Mouse (Mus musculus) forebrain, embryonic 15.5 days (tissue): ENCODE results near the gene Olfr1316. TPM values are rescaled to one million over a fixed set of nuclear protein-coding genes. Genes with fewer than 3 reads are reported as not detected.

Source experiments
- ATAC-seq: fragments of 200-750 bp; cut with Nextera tagmentation; replicated peaks from 2 replicates; pipeline ENCODE4 v1.8.0; 2017; ENCODE audit warnings: mild to moderate bottlenecking, moderate TSS enrichment, moderate library complexity
- H3K27ac ChIP-seq: fragments of 300-500 bp; sonication (generic); replicated peaks from 2 replicates; pipeline ENCODE4 v1.5.1; 2015; ENCODE audit warnings: mild to moderate bottlenecking, inconsistent platforms
- H3K27me3 ChIP-seq: fragments of 300-500 bp; sonication (generic); 2 replicates; pipeline ENCODE4 v1.6.1; 2015; ENCODE audit warnings: inconsistent platforms
- H3K36me3 ChIP-seq: fragments of 300-500 bp; sonication (generic); 2 replicates; pipeline ENCODE4 v1.6.1; 2015; ENCODE audit warnings: mild to moderate bottlenecking, inconsistent platforms
- H3K4me1 ChIP-seq: fragments of 300-500 bp; sonication (generic); 2 replicates; pipeline ENCODE4 v1.6.1; 2015; ENCODE audit warnings: inconsistent platforms
- H3K4me2 ChIP-seq: fragments of 300-500 bp; sonication (generic); replicated peaks from 2 replicates; pipeline ENCODE4 v1.6.1; 2015; ENCODE audit warnings: mild to moderate bottlenecking, inconsistent platforms
- H3K4me3 ChIP-seq: fragments of 300-500 bp; sonication (generic); 2 replicates; pipeline ENCODE4 v1.5.1; 2015; ENCODE audit warnings: mild to moderate bottlenecking, inconsistent platforms
- H3K9ac ChIP-seq: fragments of 300-500 bp; sonication (generic); replicated peaks from 2 replicates; pipeline ENCODE4 v1.6.1; 2015; ENCODE audit warnings: mild to moderate bottlenecking, inconsistent platforms
- H3K9me3 ChIP-seq: fragments of 300-500 bp; sonication (generic); 2 replicates; pipeline ENCODE4 v1.6.1; 2016; ENCODE audit warnings: inconsistent platforms
- WGBS: fragments of 180-500 bp; shearing (Covaris S2); methylation state at CpG from one replicate; pipeline ENCODE4 v1.1.7; 2015; ENCODE audit warnings: mixed read lengths; 5-methylcytosine and 5-hydroxymethylcytosine counted together
- polyA plus RNA-seq: library from polyadenylated mRNA; unstranded; fragments of >200 nt; fragmentation: Nextera tagmentation; extraction: Ambion mirVana; gene quantifications from 2 replicates; pipeline ENCODE4 v1.2.1, GENCODE M21; 2015

The Olfr1316 gene
- not detected in 2 replicates for polyA plus RNA-seq

- ATAC-seq: no peak
- H3K9me3 ChIP-seq: no peaks in the 10 kb centered on the region
- H3K4me2 ChIP-seq: no peak within 1 kb of the TSS
- H3K27ac ChIP-seq: no peak within 1 kb of the TSS
- no peak within 1 kb of the TSS for H3K9ac ChIP-seq
- no peak within 1 kb of the TSS for H3K4me3 ChIP-seq
- no peaks in the 10 kb centered on the region for H3K27me3 ChIP-seq
- WGBS: 88% methylated on average over 2 of the region's 2 CpGs
- no peaks in the 10 kb centered on the region for H3K36me3 ChIP-seq
- H3K4me1 ChIP-seq: no peaks in the 10 kb centered on the region
These were observed at the start of gene Olfr1316 for GRCm38 (mm10) chr2:112134877-112135276. TSS of gene Olfr1316 (minus strand) at chr2:112134977.

GRCm38 (mm10) chr2:112153898-112154297, 19.1 kb upstream of the Olfr1316 start, which contains the start of gene Olfr1318:
TSS of gene Olfr1318 (plus strand) at chr2:112154198.
- H3K9me3 ChIP-seq: no peaks in the 10 kb centered on the region
- H3K36me3 ChIP-seq: no peaks in the 10 kb centered on the region
- no peaks in the 10 kb centered on the region for H3K4me1 ChIP-seq
- H3K27ac ChIP-seq: no peak within 1 kb of the TSS
- no peak within 1 kb of the TSS for H3K9ac ChIP-seq
- H3K27me3 ChIP-seq: no peaks in the 10 kb centered on the region
- no peak within 1 kb of the TSS for H3K4me2 ChIP-seq
- H3K4me3 ChIP-seq: no peak within 1 kb of the TSS
- ATAC-seq: no peak

GRCm38 (mm10) chr2:112140029-112140428, 5.3 kb upstream of the Olfr1316 start, which contains the start of gene Olfr1317:
TSS of gene Olfr1317 (plus strand) at chr2:112140329.
- whole genome bisulfite sequencing: 73% methylated on average over 2 of the region's 2 CpGs
- no peaks in the 10 kb centered on the region for H3K27me3 ChIP-seq
- H3K9ac ChIP-seq: no peak within 1 kb of the TSS
- no peak for ATAC-seq
- no peaks in the 10 kb centered on the region for H3K4me1 ChIP-seq
- H3K9me3 ChIP-seq: no peaks in the 10 kb centered on the region
- no peak within 1 kb of the TSS for H3K4me2 ChIP-seq
- no peak within 1 kb of the TSS for H3K27ac ChIP-seq
- H3K4me3 ChIP-seq: no peak within 1 kb of the TSS
- H3K36me3 ChIP-seq: no peaks in the 10 kb centered on the region

- no peak within 1 kb of the TSS for H3K9ac ChIP-seq
- no peak within 1 kb of the TSS for H3K27ac ChIP-seq
- no peaks in the 10 kb centered on the region for H3K4me1 ChIP-seq
- no peak within 1 kb of the TSS for H3K4me3 ChIP-seq
- H3K4me2 ChIP-seq: no peak within 1 kb of the TSS
- H3K9me3 ChIP-seq: no peaks in the 10 kb centered on the region
- no peaks in the 10 kb centered on the region for H3K27me3 ChIP-seq
- H3K36me3 ChIP-seq: no peaks in the 10 kb centered on the region
- ATAC-seq: no peak
- WGBS: 82% methylated on average over 1 of the region's 1 CpGs
These were observed 19.4 kb downstream of the Olfr1316 start, which contains the start of gene Olfr1315-ps1 for GRCm38 (mm10) chr2:112115340-112115739. TSS of gene Olfr1315-ps1 (minus strand) at chr2:112115440.

GRCm38 (mm10) chr2:112096681-112097080, 38.1 kb downstream of the Olfr1316 start, which contains the start of gene Olfr1314:
TSS of gene Olfr1314 (minus strand) at chr2:112096781.
- H3K4me2 ChIP-seq: no peak within 1 kb of the TSS
- H3K36me3 ChIP-seq: no peaks in the 10 kb centered on the region
- no peaks in the 10 kb centered on the region for H3K9me3 ChIP-seq
- no peak for ATAC-seq
- H3K27ac ChIP-seq: no peak within 1 kb of the TSS
- no peak within 1 kb of the TSS for H3K4me3 ChIP-seq
- H3K27me3 ChIP-seq: no peaks in the 10 kb centered on the region
- H3K4me1 ChIP-seq: no peaks in the 10 kb centered on the region
- H3K9ac ChIP-seq: no peak within 1 kb of the TSS

- no peak for ATAC-seq
- H3K4me2 ChIP-seq: no peak within 1 kb of the TSS
These were observed 57.0 kb downstream of the Olfr1316 start, which contains the start of gene Olfr1313 for GRCm38 (mm10) chr2:112077743-112078142. TSS of gene Olfr1313 (minus strand) at chr2:112077843.

More at GRCm38 (mm10) chr2:112077743-112078142, 57.0 kb downstream of the Olfr1316 start, which contains the start of gene Olfr1313:
- H3K27me3 ChIP-seq: no peaks in the 10 kb centered on the region
- no peak within 1 kb of the TSS for H3K27ac ChIP-seq
- H3K9me3 ChIP-seq: no peaks in the 10 kb centered on the region
- no peaks in the 10 kb centered on the region for H3K36me3 ChIP-seq
- no peak within 1 kb of the TSS for H3K9ac ChIP-seq
- no peaks in the 10 kb centered on the region for H3K4me1 ChIP-seq
- H3K4me3 ChIP-seq: no peak within 1 kb of the TSS

Other genes with a start within 250 kb of the Olfr1316 start
- not detected in 2 replicates for gene Olfr1306, start 218.7 kb downstream of the Olfr1316 start, polyA plus RNA-seq
- gene Olfr1307, start 185.5 kb downstream of the Olfr1316 start, polyA plus RNA-seq: not detected in 2 replicates
- gene Olfr1308, start 170.0 kb downstream of the Olfr1316 start, polyA plus RNA-seq: not detected in 2 replicates
- gene Olfr1309, start 144.7 kb downstream of the Olfr1316 start, polyA plus RNA-seq: not detected in 2 replicates
- not detected in 2 replicates for gene Olfr1310, start 122.3 kb downstream of the Olfr1316 start, polyA plus RNA-seq
- gene Olfr1311, start 110.6 kb downstream of the Olfr1316 start, polyA plus RNA-seq: not detected in 2 replicates
- gene Olfr1312, start 84.7 kb downstream of the Olfr1316 start, polyA plus RNA-seq: not detected in 2 replicates
- not detected in 2 replicates for gene Olfr1313, start 57.1 kb downstream of the Olfr1316 start, polyA plus RNA-seq
- not detected in 2 replicates for gene Olfr1314, start 38.2 kb downstream of the Olfr1316 start, polyA plus RNA-seq
- gene Olfr1315-ps1, start 19.5 kb downstream of the Olfr1316 start, polyA plus RNA-seq: not detected in 2 replicates
- 0.06 TPM in 1 of 2 replicates, not detected in the other for gene Olfr1317, start 5.4 kb upstream of the Olfr1316 start, polyA plus RNA-seq
- 0.09 TPM in 1 of 2 replicates, not detected in the other for gene Olfr1318, start 19.2 kb upstream of the Olfr1316 start, polyA plus RNA-seq
- gene Lpcat4, start 104.5 kb upstream of the Olfr1316 start, polyA plus RNA-seq: 13.4 and 15.2 TPM in 2 replicates
- 0.04 TPM in 1 of 2 replicates, not detected in the other for gene Nutm1, start 124.3 kb upstream of the Olfr1316 start, polyA plus RNA-seq
- 164 and 187 TPM in 2 replicates for gene Nop10, start 126.9 kb upstream of the Olfr1316 start, polyA plus RNA-seq
- 15.6 and 16.9 TPM in 2 replicates for gene Slc12a6, start 130.8 kb upstream of the Olfr1316 start, polyA plus RNA-seq
- gene Gm21985, start 131.3 kb upstream of the Olfr1316 start, polyA plus RNA-seq: 0.06 TPM in 1 of 2 replicates, not detected in the other
- 160 and 166 TPM in 2 replicates for gene Emc4, start 233.1 kb upstream of the Olfr1316 start, polyA plus RNA-seq
- gene Katnbl1, start 244.2 kb upstream of the Olfr1316 start, polyA plus RNA-seq: 42.9 and 46.7 TPM in 2 replicates